Mouse (Mus musculus) forebrain, embryonic 11.5 days (tissue): ENCODE data around the gene Plb1. TPM values are rescaled to one million over a fixed set of nuclear protein-coding genes. Genes with fewer than 3 reads are reported as not detected.

ENCODE experiments used
- ATAC-seq: fragments of 200-750 bp; cut with Nextera tagmentation; replicated peaks from 2 replicates; pipeline ENCODE4 v1.8.0; 2017; ENCODE audit warnings: moderate TSS enrichment; ENCODE audit not compliant: low FRiP score
- DNase-seq: peaks from one replicate; pipeline ENCODE4 v3.0.0-alpha.2; 2017; ENCODE audit warnings: low spot score
- H3K27ac ChIP-seq: fragments of 300-500 bp; sonication (generic); 2 replicates; pipeline ENCODE4 v1.5.1; 2014; ENCODE audit warnings: low read depth, low read length
- H3K27me3 ChIP-seq: fragments of 300-500 bp; sonication (generic); 2 replicates; pipeline ENCODE4 v1.6.1; 2014; ENCODE audit warnings: mild to moderate bottlenecking, low read length, mixed read lengths; ENCODE audit not compliant: control insufficient read depth, insufficient read depth
- H3K36me3 ChIP-seq: fragments of 300-500 bp; sonication (generic); 2 replicates; pipeline ENCODE4 v1.6.1; 2014; ENCODE audit warnings: mild to moderate bottlenecking, low read length, moderate library complexity, mixed read lengths; ENCODE audit not compliant: control insufficient read depth, insufficient read depth
- H3K4me1 ChIP-seq: fragments of 300-500 bp; sonication (generic); replicated peaks from 2 replicates; pipeline ENCODE4 v1.6.1; 2014; ENCODE audit warnings: low read length, mixed read lengths; ENCODE audit not compliant: control insufficient read depth, insufficient read depth
- H3K4me2 ChIP-seq: fragments of 300-500 bp; sonication (generic); 2 replicates; pipeline ENCODE4 v1.6.1; 2014; ENCODE audit warnings: low read depth, mild to moderate bottlenecking, low read length, moderate library complexity, mixed read lengths; ENCODE audit not compliant: severe bottlenecking
- H3K4me3 ChIP-seq: fragments of 300-500 bp; sonication (generic); 2 replicates; pipeline ENCODE4 v1.5.1; 2014; ENCODE audit warnings: low read depth, low read length
- H3K9ac ChIP-seq: fragments of 300-500 bp; sonication (generic); 2 replicates; pipeline ENCODE4 v1.6.1; 2014; ENCODE audit warnings: low read length
- H3K9me3 ChIP-seq: fragments of 300-500 bp; sonication (generic); 2 replicates; pipeline ENCODE4 v1.6.1; 2016; ENCODE audit warnings: low read length, mixed read lengths; ENCODE audit not compliant: control insufficient read depth
- WGBS: fragments of 180-500 bp; shearing (Covaris S2); extraction: QIAGEN DNeasy Blood & Tissue Kit; methylation state at CpG from one replicate; pipeline ENCODE4 v1.1.7; 2014; 5-methylcytosine and 5-hydroxymethylcytosine counted together
- polyA plus RNA-seq: library from polyadenylated mRNA; unstranded; fragments of >200 nt; fragmentation: Nextera tagmentation; extraction: Ambion mirVana; gene quantifications from 2 replicates; pipeline ENCODE4 v1.2.1, GENCODE M21; 2014

The Plb1 gene
- polyA plus RNA-seq, 1 experiment from 2014 or later, result 0.24 TPM

GRCm38 (mm10) chr5:32395101-32395892 is 162.8 kb downstream of the Plb1 start:
- H3K27me3 ChIP-seq, result no peaks in the 10 kb centered on the region
- 74% methylated on average over 9 of the region's 9 CpGs for WGBS
- H3K4me2 ChIP-seq, result no peak overlapping the region
- no peaks in the 10 kb centered on the region for H3K4me1 ChIP-seq
- no peak overlapping the region for H3K4me3 ChIP-seq
- ATAC-seq, result no peak
- no peak overlapping the region for H3K9ac ChIP-seq
- no peaks in the 10 kb centered on the region for H3K9me3 ChIP-seq
- H3K36me3 ChIP-seq, result no peaks in the 10 kb centered on the region
- no peak for DNase-seq
- H3K27ac ChIP-seq, result no peak overlapping the region

- Histone ChIP-seq H3K4me3 (no peak overlapping the region), H3K9ac (no peak overlapping the region), H3K36me3 (no peaks in the 10 kb centered on the region), H3K27ac (no peak overlapping the region), H3K4me2 (no peak overlapping the region), H3K9me3 (no peaks in the 10 kb centered on the region), H3K27me3 (no peaks in the 10 kb centered on the region), H3K4me1 (no peaks in the 10 kb centered on the region)
- 88% methylated on average over 3 of the region's 3 CpGs for WGBS
- ATAC-seq (no peak), DNase-seq (no peak)
Measured at GRCm38 (mm10) chr5:32397719-32398118, 165.2 kb downstream of the Plb1 start.

DNA sequence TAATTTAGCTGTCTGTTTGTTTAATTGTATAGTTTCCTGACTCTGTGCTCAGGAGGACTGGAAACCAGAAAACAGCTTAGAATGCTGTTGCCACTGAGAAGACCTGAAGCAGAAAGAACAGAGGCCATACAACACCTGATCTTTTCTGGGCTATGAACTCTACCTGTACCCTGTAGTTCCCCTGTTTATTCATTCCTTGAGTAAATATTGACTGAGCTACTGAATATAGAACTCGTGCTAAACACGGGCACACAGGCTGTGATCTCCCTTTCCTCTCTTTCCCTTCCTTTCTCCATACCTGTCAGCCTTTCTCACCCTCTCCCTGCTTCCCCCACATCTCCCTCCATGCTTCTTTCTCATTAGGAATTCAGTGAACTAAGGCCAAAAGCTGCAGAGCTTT is 168.4 kb downstream of the Plb1 start:
- Histone ChIP-seq H3K36me3 (no peaks in the 10 kb centered on the region), H3K9me3 (no peaks in the 10 kb centered on the region), H3K9ac (no peak overlapping the region), H3K27me3 (no peaks in the 10 kb centered on the region), H3K27ac (no peak overlapping the region), H3K4me2 (no peak overlapping the region), H3K4me3 (no peak overlapping the region), H3K4me1 (no peaks in the 10 kb centered on the region)
- DNase-seq (no peak), ATAC-seq (no peak)
- 90% methylated on average over 2 of the region's 2 CpGs for WGBS

GRCm38 (mm10) chr5:32403082-32403953 is 170.8 kb downstream of the Plb1 start:
- no peak overlapping the region for H3K4me3 ChIP-seq
- H3K27ac ChIP-seq, result no peak overlapping the region
- H3K36me3 ChIP-seq, result no peaks in the 10 kb centered on the region
- H3K4me2 ChIP-seq, result no peak overlapping the region
- no peaks in the 10 kb centered on the region for H3K9me3 ChIP-seq
- H3K4me1 ChIP-seq, result no peaks in the 10 kb centered on the region
- no peaks in the 10 kb centered on the region for H3K27me3 ChIP-seq
- ATAC-seq (no peak), DNase-seq (no peak)
- H3K9ac ChIP-seq, result no peak overlapping the region
- WGBS, result 82% methylated on average over 9 of the region's 9 CpGs

- ATAC-seq, result no peak
- no peak overlapping the region for H3K27ac ChIP-seq
- no peaks in the 10 kb centered on the region for H3K36me3 ChIP-seq
- H3K4me1 ChIP-seq, result no peaks in the 10 kb centered on the region
- DNase-seq, result no peak
- H3K9me3 ChIP-seq, result no peaks in the 10 kb centered on the region
- H3K27me3 ChIP-seq, result no peaks in the 10 kb centered on the region
- no peak overlapping the region for H3K4me3 ChIP-seq
- WGBS, result 72% methylated on average over 4 of the region's 4 CpGs
- no peak overlapping the region for H3K4me2 ChIP-seq
- H3K9ac ChIP-seq, result no peak overlapping the region
Measured at GRCm38 (mm10) chr5:32405199-32405855, 172.8 kb downstream of the Plb1 start.

GRCm38 (mm10) chr5:32408771-32409170 is 176.3 kb downstream of the Plb1 start:
- H3K4me2 ChIP-seq, result no peak overlapping the region
- no peaks in the 10 kb centered on the region for H3K27me3 ChIP-seq
- no peaks in the 10 kb centered on the region for H3K4me1 ChIP-seq
- H3K4me3 ChIP-seq, result no peak overlapping the region
- ATAC-seq (no peak), DNase-seq (no peak)
- H3K9me3 ChIP-seq, result no peaks in the 10 kb centered on the region
- no peak overlapping the region for H3K27ac ChIP-seq
- H3K9ac ChIP-seq, result no peak overlapping the region
- WGBS, result 63% methylated on average over 1 of the region's 1 CpGs
- H3K36me3 ChIP-seq, result no peaks in the 10 kb centered on the region

DNA sequence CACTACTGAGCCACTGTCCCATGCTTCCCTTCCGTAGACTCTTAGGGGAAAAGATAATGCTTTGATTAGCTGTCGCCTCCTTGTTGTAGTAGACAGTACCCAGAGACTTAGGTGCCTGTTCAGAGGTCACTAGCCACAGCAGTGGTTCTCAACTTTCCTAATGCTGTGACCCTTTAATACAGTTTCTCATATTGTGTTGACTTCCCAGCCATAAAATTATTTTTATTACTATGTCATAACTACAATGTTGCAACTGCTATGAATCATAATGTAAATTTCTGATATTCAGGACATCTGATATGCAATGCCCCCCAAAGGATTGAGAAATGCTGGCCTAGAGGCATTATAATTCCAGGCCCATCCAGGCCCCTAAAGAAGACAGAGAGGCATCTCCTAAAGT is 177.2 kb downstream of the Plb1 start:
- H3K36me3 ChIP-seq, result no peaks in the 10 kb centered on the region
- no peak for ATAC-seq
- no peak overlapping the region for H3K9ac ChIP-seq
- no peaks in the 10 kb centered on the region for H3K4me1 ChIP-seq
- H3K9me3 ChIP-seq, result no peaks in the 10 kb centered on the region
- DNase-seq, result no peak
- no peak overlapping the region for H3K4me2 ChIP-seq
- H3K4me3 ChIP-seq, result no peak overlapping the region
- 95% methylated on average over 2 of the region's 2 CpGs for WGBS
- H3K27me3 ChIP-seq, result no peaks in the 10 kb centered on the region
- H3K27ac ChIP-seq, result no peak overlapping the region

DNA sequence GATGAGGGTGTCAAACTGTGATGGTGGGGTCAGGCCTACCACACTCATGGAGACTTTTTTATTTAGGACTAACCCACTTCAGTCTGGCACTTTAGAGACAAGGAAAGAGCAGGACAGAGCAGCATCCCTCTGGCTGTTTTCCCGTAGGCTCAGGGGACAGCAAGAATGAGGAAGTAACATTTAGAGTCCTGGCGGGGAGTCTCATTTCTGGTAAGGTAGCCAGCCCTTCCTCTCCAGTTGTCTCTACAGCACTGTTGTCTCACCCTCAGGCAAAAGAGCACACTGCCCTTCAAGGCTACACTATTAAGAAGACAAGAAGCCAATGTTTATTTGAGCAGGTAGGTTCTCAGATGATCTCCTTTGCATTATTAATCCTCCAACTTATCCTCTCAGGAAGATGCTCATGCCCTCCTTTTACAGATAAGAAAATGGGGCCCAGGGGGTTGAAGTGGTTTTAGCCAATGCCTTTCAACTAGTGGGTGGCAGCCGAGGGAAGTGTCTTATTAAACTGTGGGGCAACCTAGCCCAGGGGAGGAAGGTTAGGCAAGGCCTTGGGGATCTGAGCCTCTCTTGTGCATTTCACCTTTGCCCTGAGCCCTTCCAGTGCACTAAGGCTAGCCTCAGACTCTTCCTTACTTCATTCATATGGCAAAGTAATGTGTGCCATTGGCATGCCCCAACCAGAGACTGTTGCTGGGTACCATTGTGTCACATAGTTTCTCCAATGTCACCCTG is 178.6 kb downstream of the Plb1 start:
- Histone ChIP-seq H3K27ac (no peak overlapping the region), H3K4me2 (no peak overlapping the region), H3K9ac (no peak overlapping the region), H3K4me1 (no peaks in the 10 kb centered on the region), H3K4me3 (no peak overlapping the region), H3K9me3 (no peaks in the 10 kb centered on the region), H3K36me3 (no peaks in the 10 kb centered on the region), H3K27me3 (no peaks in the 10 kb centered on the region)
- DNase-seq (no peak), ATAC-seq (no peak)
- 79% methylated on average over 3 of the region's 3 CpGs for WGBS
